Mouse (Mus musculus) erythroblast, embryonic 14.5 days (primary cell): Measurements from ENCODE around the gene Gm2115.

Source experiments
- GATA1 ChIP-seq: IDR thresholded peaks from 2 replicates; pipeline ENCODE4 v1.6.1; 2012; ENCODE audit warnings: low read length, inconsistent platforms, mixed read lengths
- TAL1 ChIP-seq: IDR thresholded peaks from 3 replicates; pipeline ENCODE4 v1.6.1; 2012; ENCODE audit warnings: low read length, inconsistent platforms, mixed read lengths

GRCm38 (mm10) chr7:84585086-84585485 lies 56.3 kb downstream of the Gm2115 start:
- no peak for TF ChIP-seq GATA1
- TF ChIP-seq TAL1: no peak
